Mouse (Mus musculus) CH12.LX (cell line): ENCODE measurements around the gene Lgr6. TPM values are rescaled to one million over a fixed set of nuclear protein-coding genes. Genes with fewer than 3 reads are reported as not detected.

Experiments
- DNase-seq: peaks from one replicate; pipeline ENCODE4 v3.0.0-alpha.2; 2013; ENCODE audit errors: extremely low read depth
- H3K27ac ChIP-seq: 2 replicates; pipeline ENCODE4 v1.5.1; 2012; ENCODE audit warnings: low read depth, mild to moderate bottlenecking, control low read depth, moderate library complexity; ENCODE audit not compliant: insufficient read depth
- H3K27me3 ChIP-seq: replicated peaks from 2 replicates; pipeline ENCODE3; 2012; ENCODE audit warnings: inconsistent platforms
- H3K36me3 ChIP-seq, 2 experiments: replicated peaks in 1 of 2; 2 replicates each; pipeline versions ENCODE3 to v1.6.1; 2012; ENCODE audit warnings: inconsistent platforms in 1 of 2, low read length in 1 of 2, mild to moderate bottlenecking in 1 of 2, mixed read lengths in 1 of 2, moderate library complexity in 1 of 2; ENCODE audit not compliant: control insufficient read depth in 1 of 2, insufficient read depth in 1 of 2
- H3K4me1 ChIP-seq, 2 experiments: 2 replicates each; pipeline ENCODE4 v1.6.1; 2012; ENCODE audit warnings: inconsistent platforms in 1 of 2, moderate library complexity in 1 of 2; ENCODE audit not compliant: insufficient read depth in 2 of 2, control insufficient read depth in 1 of 2
- H3K4me2 ChIP-seq: 2 replicates; pipeline ENCODE4 v1.6.1; 2012; ENCODE audit warnings: low read depth, mild to moderate bottlenecking, control low read depth; ENCODE audit not compliant: poor library complexity, insufficient read depth, severe bottlenecking
- H3K4me3 ChIP-seq, 3 experiments: fragments of 150-350 bp in 1 of 3; sonication (generic) in 1 of 3; replicated peaks in 1 of 3; 2 replicates each; pipeline versions ENCODE3 to v1.5.1; 2011 to 2012; ENCODE audit warnings: low read depth in 2 of 3, low read length in 2 of 3, mild to moderate bottlenecking in 2 of 3, moderate library complexity in 2 of 3, control low read depth in 1 of 3, improper control_type of control experiment in 1 of 3, inconsistent platforms in 1 of 3, mixed read lengths in 1 of 3; ENCODE audit not compliant: poor library complexity in 1 of 3
- H3K79me2 ChIP-seq: replicated peaks from 2 replicates; pipeline ENCODE4 v1.6.1; 2012; ENCODE audit warnings: mild to moderate bottlenecking, moderate library complexity; ENCODE audit not compliant: control insufficient read depth, poor library complexity, insufficient read depth, severe bottlenecking; ENCODE audit errors: extremely low read depth
- H3K9ac ChIP-seq: 2 replicates; pipeline ENCODE4 v1.6.1; 2012; ENCODE audit warnings: low read depth, mild to moderate bottlenecking, control low read depth, moderate library complexity; ENCODE audit not compliant: insufficient read depth
- H3K9me3 ChIP-seq: replicated peaks from 2 replicates; pipeline ENCODE3; 2012; ENCODE audit warnings: low read length, inconsistent platforms, mixed read lengths
- BHLHE40 ChIP-seq: IDR thresholded peaks from 2 replicates; pipeline ENCODE4 v1.6.1; 2011; ENCODE audit warnings: mild to moderate bottlenecking, low read depth, low read length, improper control_type of control experiment
- CHD2 ChIP-seq: IDR thresholded peaks from 2 replicates; pipeline ENCODE4 v1.6.1; 2011; ENCODE audit warnings: low read length, improper control_type of control experiment
- CTCF ChIP-seq, 2 experiments: IDR thresholded peaks in 1 of 2; conservative IDR thresholded peaks in 1 of 2; 2 replicates each; pipeline ENCODE4 v1.5.1; 2011 to 2012; ENCODE audit warnings: low read depth in 2 of 2, low read length in 2 of 2, improper control_type of control experiment in 1 of 2, inconsistent platforms in 1 of 2, mild to moderate bottlenecking in 1 of 2, moderate library complexity in 1 of 2
- E2F4 ChIP-seq: IDR thresholded peaks from 2 replicates; pipeline ENCODE4 v1.6.1; 2011; ENCODE audit warnings: low read depth, low read length, improper control_type of control experiment; ENCODE audit not compliant: insufficient replicate concordance
- EP300 ChIP-seq: IDR thresholded peaks from 2 replicates; pipeline ENCODE4 v1.6.1; 2011; ENCODE audit warnings: low read length, improper control_type of control experiment
- ETS1 ChIP-seq: conservative IDR thresholded peaks from 2 replicates; pipeline ENCODE4 v1.6.1; 2012; ENCODE audit warnings: low read depth, mild to moderate bottlenecking, inconsistent platforms, low read length, improper control_type of control experiment, moderate library complexity
- GABPA ChIP-seq: IDR thresholded peaks from 2 replicates; pipeline ENCODE4 v1.6.1; 2012; ENCODE audit warnings: low read depth, low read length, improper control_type of control experiment, inconsistent platforms; ENCODE audit not compliant: insufficient replicate concordance
- JUND ChIP-seq: conservative IDR thresholded peaks from 2 replicates; pipeline ENCODE4 v1.6.1; 2011; ENCODE audit warnings: low read depth, low read length, improper control_type of control experiment
- KAT2A ChIP-seq: IDR thresholded peaks from 2 replicates; pipeline ENCODE4 v1.6.1; 2012; ENCODE audit warnings: low read length, improper control_type of control experiment, inconsistent platforms; ENCODE audit not compliant: insufficient replicate concordance
- MAFK ChIP-seq: IDR thresholded peaks from 2 replicates; pipeline ENCODE4 v1.6.1; 2011; ENCODE audit warnings: low read length, improper control_type of control experiment; ENCODE audit not compliant: insufficient replicate concordance
- MYC ChIP-seq: IDR thresholded peaks from 2 replicates; pipeline ENCODE4 v1.6.1; 2011; ENCODE audit warnings: low read depth, mild to moderate bottlenecking, improper control_type of control experiment, low read length
- NELFE ChIP-seq: IDR thresholded peaks from 2 replicates; pipeline ENCODE4 v1.6.1; 2011; ENCODE audit warnings: low read depth, low read length, improper control_type of control experiment
- PAX5 ChIP-seq: IDR thresholded peaks from 2 replicates; pipeline ENCODE4 v1.6.1; 2012; ENCODE audit warnings: low read length, inconsistent platforms, mixed read lengths
- RAD21 ChIP-seq: IDR thresholded peaks from 2 replicates; pipeline ENCODE4 v1.6.1; 2011; ENCODE audit warnings: low read depth, mild to moderate bottlenecking, low read length, improper control_type of control experiment, moderate library complexity
- RCOR1 ChIP-seq: conservative IDR thresholded peaks from 2 replicates; pipeline ENCODE4 v1.6.1; 2012; ENCODE audit warnings: low read depth, mild to moderate bottlenecking, inconsistent platforms, low read length, improper control_type of control experiment
- SMC3 ChIP-seq: IDR thresholded peaks from 2 replicates; pipeline ENCODE4 v1.6.1; 2011; ENCODE audit warnings: low read depth, low read length, improper control_type of control experiment
- TCF12 ChIP-seq: IDR thresholded peaks from 2 replicates; pipeline ENCODE4 v1.6.1; 2014; ENCODE audit warnings: low read depth, mild to moderate bottlenecking, inconsistent platforms, low read length, improper control_type of control experiment
- ZC3H11A ChIP-seq: IDR thresholded peaks from 2 replicates; pipeline ENCODE4 v1.6.1; 2012; ENCODE audit warnings: low read depth, mild to moderate bottlenecking, inconsistent platforms, low read length, improper control_type of control experiment
- ZKSCAN1 ChIP-seq: IDR thresholded peaks from 2 replicates; pipeline ENCODE4 v1.6.1; 2012; ENCODE audit warnings: low read depth, inconsistent platforms, low read length, improper control_type of control experiment, borderline replicate concordance
- ZMIZ1 ChIP-seq: IDR thresholded peaks from 2 replicates; pipeline ENCODE4 v1.6.1; 2012; ENCODE audit warnings: low read depth, mild to moderate bottlenecking, inconsistent platforms, low read length, improper control_type of control experiment
- dilution Hi-C: fragments of 300-500 bp; cut with MboI; formaldehyde crosslinking; loops from 2 replicates; pipeline ENCODE4 v1.14.3; 2020; ENCODE audit warnings: low sequenced_read_pairs; ENCODE audit not compliant: extremely low pct_unique_long_range_greater_than_20kb, extremely low pct_ligation_motif_present
- in situ Hi-C: fragments of 300-500 bp; cut with MboI; formaldehyde crosslinking; loops from 3 replicates; pipeline ENCODE4 v1.14.3; 2019; ENCODE audit warnings: low sequenced_read_pairs, low pct_ligation_motif_present, low pct_unique_long_range_greater_than_20kb, mixed read lengths
- polyA plus RNA-seq: library from polyadenylated mRNA; unstranded; fragments of >175 nt; gene quantifications from 2 replicates; pipeline ENCODE4 v1.2.1, GENCODE M21; 2012; ENCODE audit warnings: low read depth; ENCODE audit not compliant: insufficient read length
- total RNA-seq, 2 experiments: library from RNA; depleted of rRNA; stranded (reverse); fragments of 300-350 nt in 1 of 2; fragments of >200 nt in 1 of 2; gene quantifications; 2 replicates each; pipeline ENCODE4 v1.2.3; 2012 to 2014

Lgr6 gene
- total and polyA plus RNA-seq, 3 experiments: 0.07 to 0.17 (median 0.16) TPM

DNA sequence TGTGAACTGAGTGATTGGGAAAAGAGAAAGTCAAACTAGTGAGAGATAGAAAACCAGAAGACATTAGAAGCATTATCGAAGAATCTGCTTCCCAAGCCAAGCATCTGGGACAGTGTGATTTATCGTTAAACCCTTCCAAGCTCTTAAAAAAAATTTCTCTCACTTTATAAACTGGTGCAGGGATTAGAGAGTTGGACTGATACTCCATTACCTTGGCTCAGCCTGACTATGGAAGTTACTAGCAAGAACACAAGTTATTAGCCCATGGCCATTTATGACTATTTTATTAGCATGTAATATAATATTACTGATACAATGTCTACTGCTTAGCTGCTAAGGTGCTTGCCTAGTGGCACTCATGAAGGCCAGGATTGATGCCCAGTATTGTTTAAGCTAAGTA, 60.6 kb downstream of the Lgr6 start:
- TF ChIP-seq KAT2A: no peak
- no peak for TF ChIP-seq SMC3
- no peak for TF ChIP-seq EP300
- TF ChIP-seq CHD2: no peak
- no peaks in the 10 kb centered on the region for H3K4me1 ChIP-seq
- no peaks in the 10 kb centered on the region for H3K36me3 ChIP-seq
- H3K4me3 ChIP-seq: no peak overlapping the region
- no peaks in the 10 kb centered on the region for H3K9me3 ChIP-seq
- dilution Hi-C loops: no loop called here
- H3K27me3 ChIP-seq: peaks cover 5% of the 10 kb centered on the region
- H3K79me2 ChIP-seq: no peaks in the 10 kb centered on the region
- no peak overlapping the region for H3K9ac ChIP-seq
- H3K27ac ChIP-seq: no peak overlapping the region
- in situ Hi-C loops: no loop called here
- no peak overlapping the region for H3K4me2 ChIP-seq
- DNase-seq: no peak

GRCm38 (mm10) chr1:135036297-135036696, 68.8 kb downstream of the Lgr6 start:
- Histone ChIP-seq H3K4me3 (no peak overlapping the region), H3K4me2 (no peak overlapping the region)
- dilution Hi-C loops: no loop called here

DNA sequence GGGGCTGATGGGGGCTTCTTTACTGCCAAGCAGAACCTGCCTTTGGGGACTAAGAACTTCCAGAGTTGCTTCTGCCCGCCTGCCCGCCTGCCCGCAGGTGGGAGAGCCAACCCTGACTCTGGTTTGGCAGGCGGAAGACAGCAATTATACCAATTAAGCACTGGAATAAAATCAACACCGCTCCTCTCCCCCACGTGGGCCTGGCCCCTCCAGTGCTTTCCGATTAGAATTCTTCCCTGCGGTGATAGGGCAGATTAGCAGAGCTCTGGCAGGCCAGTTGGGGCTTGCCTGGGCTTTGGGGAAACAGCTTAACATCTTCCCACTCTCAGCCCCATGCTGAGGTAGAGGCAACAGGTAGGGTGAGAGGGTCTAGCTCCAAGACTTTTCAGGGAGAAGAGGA, 72.4 kb downstream of the Lgr6 start:
- Histone ChIP-seq H3K9ac (no peak overlapping the region), H3K27ac (no peak overlapping the region), H3K79me2 (no peaks in the 10 kb centered on the region), H3K4me2 (no peak overlapping the region), H3K4me1 (no peaks in the 10 kb centered on the region), H3K36me3 (no peaks in the 10 kb centered on the region), H3K9me3 (peaks cover 14% of the 10 kb centered on the region), H3K4me3 (no peak overlapping the region), H3K27me3 (peaks cover 33% of the 10 kb centered on the region)
- in situ Hi-C loops (no loop called here), dilution Hi-C loops (no loop called here)
- no peak for DNase-seq
- TF ChIP-seq RAD21: no peak
- no peak for TF ChIP-seq RCOR1
- no peak for TF ChIP-seq ETS1
- no peak for TF ChIP-seq NELFE
- TF ChIP-seq ZMIZ1: no peak
- no peak for TF ChIP-seq ZKSCAN1
- TF ChIP-seq BHLHE40: no peak
- TF ChIP-seq MAFK: no peak
- no peak for TF ChIP-seq JUND
- no peak for TF ChIP-seq ZC3H11A
- no peak for TF ChIP-seq CTCF (conservative IDR thresholded peaks at IDR 0.05 in 1 of 2, IDR thresholded peaks at IDR 0.05 in 1 of 2; ENCODE audit: low read depth in 2 of 2, low read length in 2 of 2)
- TF ChIP-seq SMC3: no peak
- TF ChIP-seq E2F4: no peak
- TF ChIP-seq PAX5: no peak
- TF ChIP-seq MYC: no peak

More at GRCm38 (mm10) chr1:135036297-135036696, 68.8 kb downstream of the Lgr6 start:
- H3K27ac ChIP-seq: no peak overlapping the region
- H3K9ac ChIP-seq: no peak overlapping the region
- in situ Hi-C loops: no loop called here
- H3K27me3 ChIP-seq: peaks cover 41% of the 10 kb centered on the region
- H3K9me3 ChIP-seq: no peaks in the 10 kb centered on the region
- DNase-seq: no peak
- H3K4me1 ChIP-seq: no peaks in the 10 kb centered on the region
- H3K36me3 ChIP-seq: no peaks in the 10 kb centered on the region
- no peak for TF ChIP-seq TCF12
- no peak for TF ChIP-seq EP300
- TF ChIP-seq GABPA: no peak
- no peaks in the 10 kb centered on the region for H3K79me2 ChIP-seq
